Mouse (Mus musculus): ENCODE measurements around the gene Ccnf.
A peak's percentile ranks its signal among the peaks of the same experiment; 100 is the strongest.

Ccnf gene

GRCm38 (mm10) chr17:24251320-24252069, at the start of gene Ccnf:
Ccnf (minus strand) TSS chr17:24251484.
- DNase-seq (ENCODE audit: low spot score) = peak; percentile 86

- DNase-seq (ENCODE audit: low spot score) = no peak
These were observed 49.4 kb upstream of the Ccnf start for GRCm38 (mm10) chr17:24300651-24301050.

DNA sequence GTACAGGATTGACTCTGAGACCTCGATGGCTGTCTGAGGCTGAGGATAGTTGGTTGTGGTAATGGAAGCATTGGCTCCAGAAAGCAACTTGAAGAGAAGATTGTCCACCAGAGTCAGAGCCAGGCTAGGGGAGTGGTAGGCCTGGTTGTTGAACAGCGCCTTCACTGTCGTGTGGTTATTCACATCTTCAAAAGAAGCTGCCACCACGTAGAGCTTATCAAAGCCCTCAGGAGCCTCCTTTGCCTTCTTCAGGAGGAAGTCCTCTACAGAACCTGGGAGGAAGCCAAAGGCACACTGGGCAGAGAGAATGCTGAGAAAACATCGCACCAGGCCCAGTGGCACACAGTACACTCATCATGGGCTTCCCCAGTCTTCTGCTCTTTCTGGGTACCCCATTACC, 38.1 kb upstream of the Ccnf start:
- DNase-seq (ENCODE audit: low spot score) = no peak

- no peak for DNase-seq (ENCODE audit: low spot score)
These were observed 37.2 kb upstream of the Ccnf start for GRCm38 (mm10) chr17:24288477-24288876.

DNA sequence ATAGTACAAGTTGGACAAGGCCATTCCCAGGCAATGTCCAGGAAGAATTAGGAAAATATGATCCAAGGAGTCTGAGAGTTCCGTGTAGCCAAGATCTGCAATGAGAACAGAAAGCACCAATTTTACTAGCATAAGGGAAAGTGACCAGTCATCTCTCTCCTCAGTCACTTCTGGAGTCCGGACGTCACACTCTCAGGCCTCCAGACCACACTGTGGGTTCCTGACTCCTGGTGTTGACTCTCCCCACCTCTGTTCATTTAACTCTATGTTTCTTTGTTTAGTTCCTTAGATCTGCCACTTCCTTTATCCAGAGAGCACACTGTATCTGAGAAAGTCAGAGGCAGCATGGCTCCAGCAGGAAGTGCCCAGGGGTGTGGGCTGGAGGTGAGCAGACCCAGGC, 34.4 kb upstream of the Ccnf start:
- no peak for DNase-seq (ENCODE audit: low spot score)

GRCm38 (mm10) chr17:24283266-24283818, 32.1 kb upstream of the Ccnf start:
- no peak for DNase-seq (ENCODE audit: low spot score)

- no peak for DNase-seq (ENCODE audit: low spot score)
These were observed 31.4 kb upstream of the Ccnf start for GRCm38 (mm10) chr17:24282637-24283036.

DNA sequence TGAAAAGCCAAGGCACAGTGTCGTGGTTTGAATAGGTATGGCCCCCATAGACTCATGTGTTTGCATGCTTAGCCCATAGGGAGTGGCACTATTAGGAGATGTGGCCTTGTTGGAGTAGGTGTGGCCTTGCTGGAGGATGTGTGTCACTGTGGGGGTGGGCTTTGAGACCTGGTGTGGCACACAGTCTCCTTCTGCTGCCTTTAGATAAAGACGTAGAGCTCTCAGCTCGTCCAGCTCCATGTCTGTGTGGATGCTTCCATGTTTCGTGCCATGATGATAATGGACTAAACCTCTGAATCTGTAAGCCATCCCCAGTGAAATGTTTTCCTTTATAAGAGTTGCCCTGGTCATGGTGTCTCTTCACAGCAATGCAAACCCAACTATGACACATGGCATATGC, 28.6 kb upstream of the Ccnf start:
- DNase-seq (ENCODE audit: low spot score) = no peak

DNA sequence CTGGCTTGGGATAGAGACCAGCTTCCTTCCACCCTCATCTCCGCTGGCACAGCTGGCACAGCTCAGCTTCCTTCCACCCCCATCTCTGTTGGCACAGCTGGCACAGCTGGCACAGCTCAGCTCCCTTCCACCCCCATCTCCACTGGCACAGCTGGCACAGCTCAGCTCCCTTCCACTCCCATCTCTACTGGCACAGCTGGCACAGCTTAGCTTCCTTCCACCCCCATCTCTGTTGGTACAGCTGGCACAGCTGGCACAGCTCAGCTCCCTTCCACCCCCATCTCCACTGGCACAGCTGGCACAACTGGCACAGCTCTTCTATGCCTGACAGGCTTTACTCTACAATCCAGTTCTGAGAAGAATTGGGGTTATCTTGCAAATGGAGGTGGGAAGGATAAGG, 15.8 kb upstream of the Ccnf start:
- no peak for DNase-seq (ENCODE audit: low spot score)

DNA sequence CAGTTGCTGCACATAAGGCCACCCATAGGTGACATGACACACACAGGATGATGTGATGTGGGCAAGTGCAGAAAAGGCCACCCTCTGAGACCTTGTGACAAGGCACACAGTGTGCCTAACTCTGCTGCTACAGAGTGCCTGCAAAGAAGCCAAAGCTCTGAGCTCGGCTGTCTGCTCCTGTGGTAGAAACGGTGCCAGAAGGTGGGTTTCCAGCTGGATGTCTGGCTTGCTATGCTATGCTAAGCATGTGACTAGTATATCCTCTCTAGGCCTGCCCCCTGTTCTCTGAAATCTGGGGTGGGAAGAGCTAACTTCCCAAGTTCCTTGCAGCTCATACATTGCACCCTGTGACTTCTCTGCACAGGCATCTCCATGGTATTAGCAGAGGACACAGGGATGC, 13.5 kb upstream of the Ccnf start:
- no peak for DNase-seq (ENCODE audit: low spot score)

- DNase-seq (ENCODE audit: low spot score) = no peak
These were observed 9.2 kb upstream of the Ccnf start for GRCm38 (mm10) chr17:24260516-24260915.

- no peak for DNase-seq (ENCODE audit: low spot score)
These were observed 8.4 kb upstream of the Ccnf start for GRCm38 (mm10) chr17:24259702-24260101.

GRCm38 (mm10) chr17:24258981-24259380, 7.7 kb upstream of the Ccnf start:
- DNase-seq (ENCODE audit: low spot score) = no peak

GRCm38 (mm10) chr17:24252329-24252728, 1.0 kb upstream of the Ccnf start:
- no peak for DNase-seq (ENCODE audit: low spot score)

DNA sequence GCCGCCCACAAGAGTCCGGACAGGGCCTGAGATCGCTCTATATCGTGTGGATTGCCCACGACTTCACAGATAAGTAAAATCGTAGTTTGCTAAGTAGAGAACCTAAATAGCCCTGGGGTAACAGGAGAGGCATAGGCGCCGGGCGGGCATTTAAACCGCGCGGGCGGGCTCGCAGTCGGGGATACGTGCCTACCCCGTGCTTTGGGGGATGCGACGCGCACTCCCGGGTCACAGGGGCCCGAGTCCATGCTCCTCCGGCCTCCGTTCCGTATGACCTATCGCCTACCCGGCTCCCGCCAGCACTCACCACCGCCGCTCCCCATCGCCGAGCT, 330 bp downstream of the Ccnf start:
- no peak for DNase-seq (ENCODE audit: low spot score)

DNA sequence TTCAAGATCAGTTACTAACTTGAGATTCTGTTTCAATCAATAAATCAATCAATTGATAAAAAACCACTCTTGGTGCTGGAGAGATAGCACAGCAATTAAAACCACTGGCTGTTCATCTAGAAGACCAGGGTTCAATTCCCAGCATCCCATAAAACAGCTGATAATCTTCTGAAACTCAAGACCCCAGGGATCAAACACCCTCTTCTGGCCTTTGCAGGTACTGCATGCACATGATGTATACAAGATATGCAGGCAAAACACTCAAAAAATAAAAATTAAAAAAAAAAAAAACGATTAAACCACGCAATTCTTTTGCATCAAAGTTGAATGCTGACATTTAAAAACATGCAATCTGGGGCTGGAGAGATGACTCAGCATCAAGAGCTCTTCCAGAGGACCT, 2.6 kb downstream of the Ccnf start:
- DNase-seq (ENCODE audit: low spot score) = no peak

- DNase-seq (ENCODE audit: low spot score) = no peak
These were observed 7.2 kb downstream of the Ccnf start for GRCm38 (mm10) chr17:24244061-24244460.

DNA sequence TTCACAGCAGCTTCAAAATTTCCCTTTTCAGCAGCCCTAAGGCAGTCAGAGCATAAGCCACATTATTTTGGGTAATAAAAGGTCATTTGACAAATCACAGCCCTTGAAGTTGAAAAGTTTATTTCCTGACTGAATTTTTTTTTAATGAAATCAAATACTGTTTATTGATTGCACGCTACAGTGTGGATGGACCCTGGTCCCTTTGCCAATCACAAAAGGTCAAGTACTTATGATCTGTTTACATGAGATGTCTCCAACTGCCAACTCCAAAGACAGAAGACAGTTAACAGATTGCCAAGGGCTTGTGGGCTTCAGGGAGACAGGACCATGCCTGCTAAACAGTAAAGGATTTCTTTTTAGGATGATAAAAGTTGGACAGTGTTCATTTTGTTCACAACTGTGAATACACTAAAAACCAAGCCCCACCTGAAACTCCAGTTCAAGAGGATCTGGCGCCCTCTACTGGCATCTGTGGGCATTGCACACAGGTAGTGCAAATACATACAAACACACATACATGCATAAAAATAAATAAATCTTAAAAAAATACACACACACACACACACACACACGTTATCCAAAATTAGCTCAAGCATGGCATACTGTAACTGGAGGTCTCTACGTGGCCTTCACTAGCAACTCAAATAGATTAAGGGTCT, 7.8 kb downstream of the Ccnf start:
- no peak for DNase-seq (ENCODE audit: low spot score)

DNA sequence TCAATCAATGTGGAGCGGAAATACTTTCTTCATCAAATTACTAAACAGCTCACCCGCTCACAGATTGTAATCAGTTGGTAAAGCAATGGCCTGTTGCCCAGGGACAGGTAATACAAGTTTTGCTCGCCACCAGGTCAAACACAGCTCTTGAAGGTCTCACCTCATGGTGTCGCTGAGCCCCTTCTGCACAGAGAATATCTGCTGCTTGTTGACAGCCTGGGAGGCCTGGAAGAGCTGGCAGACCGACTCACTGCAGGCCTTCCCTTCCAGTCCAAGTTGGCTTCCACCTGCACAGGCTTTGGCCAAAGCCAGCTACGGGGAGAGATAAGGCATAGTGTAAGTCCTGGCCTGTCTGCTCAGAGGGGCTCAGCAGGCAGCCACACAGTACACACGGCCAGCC, 14.4 kb downstream of the Ccnf start:
- DNase-seq (ENCODE audit: low spot score) = peak; percentile 23

DNA sequence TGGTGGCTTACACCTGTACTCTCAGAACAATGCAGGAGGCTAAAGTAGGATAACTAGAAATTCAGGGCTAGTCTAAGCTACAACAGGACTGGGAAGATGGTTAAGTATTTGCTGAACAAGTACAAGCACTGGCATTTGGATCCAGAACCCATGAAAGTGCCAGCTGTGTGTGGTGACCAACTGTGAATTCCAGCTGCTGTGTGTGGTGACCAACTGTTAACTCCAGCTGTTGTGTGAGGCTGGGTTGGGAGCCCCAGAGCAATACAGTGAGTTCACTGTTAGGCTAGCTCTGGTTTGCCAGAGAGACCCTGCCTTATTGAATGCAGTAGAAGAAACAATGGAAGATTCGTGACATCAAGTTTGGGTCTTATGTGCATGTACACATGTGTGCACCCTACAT, 14.8 kb downstream of the Ccnf start:
- no peak for DNase-seq (ENCODE audit: low spot score)

GRCm38 (mm10) chr17:24227941-24228340, 23.3 kb downstream of the Ccnf start:
- no peak for DNase-seq (ENCODE audit: low spot score)

DNA sequence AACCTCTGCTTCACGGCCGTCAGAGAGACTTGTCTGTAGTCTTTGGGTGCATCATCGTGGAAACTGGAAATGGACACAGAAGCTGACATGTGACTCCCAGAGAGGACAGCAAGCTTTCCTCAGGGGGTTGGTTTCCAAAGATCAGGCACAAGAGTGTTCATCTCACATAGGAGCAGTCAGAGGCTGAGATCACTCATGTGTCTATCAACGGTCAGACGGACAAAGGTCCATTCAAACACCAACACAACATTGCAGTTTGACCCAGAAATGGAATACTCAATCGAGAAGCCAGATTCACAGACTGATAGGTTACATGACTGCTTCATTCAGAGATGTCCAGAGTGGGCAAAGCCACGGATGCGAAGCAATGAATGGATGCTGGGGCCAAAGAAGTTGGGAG, 24.6 kb downstream of the Ccnf start:
- no peak for DNase-seq (ENCODE audit: low spot score)

DNA sequence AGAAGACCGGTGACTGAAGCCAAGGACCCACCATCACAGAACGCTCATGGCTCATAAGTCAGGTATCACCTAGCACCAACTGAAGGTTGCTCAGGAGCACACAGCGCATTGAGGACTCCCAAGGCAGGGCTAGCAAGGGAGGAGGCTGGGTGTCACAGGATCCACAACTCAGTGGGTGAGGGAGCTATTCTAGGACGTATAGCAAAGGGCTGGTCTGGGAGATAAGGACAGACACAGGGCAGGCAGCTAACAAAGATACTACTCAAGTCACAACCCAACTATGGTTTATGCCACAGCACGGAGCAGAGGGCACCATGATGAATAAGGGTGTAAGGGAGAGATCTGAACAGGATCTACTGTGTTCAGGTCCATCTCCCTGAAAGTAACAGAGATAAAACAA, 25.4 kb downstream of the Ccnf start:
- DNase-seq (ENCODE audit: low spot score) = no peak

DNA sequence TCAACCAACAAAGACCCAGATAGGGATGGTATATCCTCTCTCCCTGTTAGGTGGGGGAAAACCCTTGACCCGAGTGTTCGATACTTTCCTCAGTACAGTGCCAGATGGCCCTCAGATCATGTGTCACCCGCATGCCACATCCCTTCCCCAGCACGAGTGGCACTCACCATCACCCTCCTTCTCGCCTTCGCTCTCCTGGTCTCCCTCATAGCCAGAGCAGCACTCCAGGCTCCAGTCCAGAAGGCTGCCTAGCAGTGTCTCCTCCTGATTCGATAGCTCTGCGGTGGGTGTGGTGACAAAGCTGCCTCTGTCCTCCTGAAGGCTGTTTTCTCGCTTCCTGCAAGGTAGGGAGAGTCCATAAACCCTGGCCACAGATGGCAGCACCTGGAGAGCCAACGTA, 26.5 kb downstream of the Ccnf start:
- DNase-seq (ENCODE audit: low spot score) = no peak
